Mouse (Mus musculus): ENCODE data around the gene Ethe1. TPM values are rescaled to one million over a fixed set of nuclear protein-coding genes. Genes with fewer than 3 reads are reported as not detected.
A peak's percentile ranks its signal among the peaks of the same experiment; 100 is the strongest.

Gene Ethe1
- total and polyA plus RNA-seq, 3 experiments: 21.0 to 33.3 TPM; not detected in 1

- Histone ChIP-seq H3K9ac (ENCODE audit: control insufficient read depth, low read depth, low read length, poor library complexity, severe bottlenecking) (no peak overlapping the region), H3K4me3 (ENCODE audit: control insufficient read depth in 1 of 2, insufficient read depth in 1 of 2, low read depth in 2 of 2, low read length in 2 of 2) (no peak overlapping the region), H3K9me3 (replicated peaks; ENCODE audit: insufficient read depth, low read length) (no peaks in the 10 kb centered on the region), H3K36me3 (ENCODE audit: control insufficient read depth in 1 of 2, insufficient read depth in 2 of 2, low read length in 2 of 2) (peaks cover 0 to 12% of the 10 kb centered on the region in 2 experiments; a peak in 2 of 4 replicates), H3K27me3 (ENCODE audit: control insufficient read depth in 1 of 2, insufficient read depth in 2 of 2, low read length in 2 of 2) (no peaks in the 10 kb centered on the region), H3K4me1 (ENCODE audit: control insufficient read depth in 1 of 2, insufficient read depth in 2 of 2, low read length in 2 of 2) (peaks cover 2 to 20% of the 10 kb centered on the region in 2 experiments; a peak in 3 of 4 replicates), H3K79me2 (ENCODE audit: control insufficient read depth, insufficient read depth, low read length, poor library complexity) (no peaks in the 10 kb centered on the region), H3K27ac (ENCODE audit: control insufficient read depth, low read depth, low read length) (no peak overlapping the region)
- TF ChIP-seq CTCF (IDR thresholded peaks at IDR 0.05 in 2 of 3, conservative IDR thresholded peaks at IDR 0.05 in 1 of 3; ENCODE audit: control insufficient read depth in 1 of 3, insufficient read depth in 1 of 3, low read depth in 2 of 3, low read length in 3 of 3, poor library complexity in 1 of 3, severe bottlenecking in 1 of 3) (no peak), TBP (IDR thresholded peaks at IDR 0.05; ENCODE audit: low read depth, low read length) (no peak), POLR2AphosphoS2 (IDR thresholded peaks at IDR 0.05; ENCODE audit: low read length) (no peak), GABPA (IDR thresholded peaks at IDR 0.05; ENCODE audit: low read depth, low read length) (no peak), ZNF384 (IDR thresholded peaks at IDR 0.05; ENCODE audit: low read depth, low read length) (no peak), JUND (IDR thresholded peaks at IDR 0.05; ENCODE audit: low read depth, low read length) (no peak), MAFK (IDR thresholded peaks at IDR 0.05; ENCODE audit: borderline replicate concordance, low read depth, low read length) (no peak), EP300 (IDR thresholded peaks at IDR 0.05; ENCODE audit: low read depth in 1 of 2, low read length in 2 of 2) (no peak), ELF1 (IDR thresholded peaks at IDR 0.05; ENCODE audit: low read depth, low read length) (no peak), TCF12 (IDR thresholded peaks at IDR 0.05; ENCODE audit: low read depth, low read length) (no peak), ETS1 (IDR thresholded peaks at IDR 0.05; ENCODE audit: low read depth, low read length) (no peak)
- no peak for DNase-seq (ENCODE audit: low read depth, low spot score)
Observed at GRCm38 (mm10) chr7:24588336-24588735, 993 bp downstream of the Ethe1 start.

GRCm38 (mm10) chr7:24591735-24592134 lies 4.4 kb downstream of the Ethe1 start:
- Histone ChIP-seq H3K79me2 (ENCODE audit: control insufficient read depth, insufficient read depth, low read length, poor library complexity) (peaks cover 5% of the 10 kb centered on the region), H3K36me3 (ENCODE audit: control insufficient read depth in 1 of 2, insufficient read depth in 2 of 2, low read length in 2 of 2) (peaks cover 0 to 13% of the 10 kb centered on the region in 2 experiments; a peak in 2 of 4 replicates), H3K27me3 (ENCODE audit: control insufficient read depth in 1 of 2, insufficient read depth in 2 of 2, low read length in 2 of 2) (no peaks in the 10 kb centered on the region), H3K27ac (ENCODE audit: control insufficient read depth, low read depth, low read length) (no peak overlapping the region), H3K4me3 (ENCODE audit: control insufficient read depth in 1 of 2, insufficient read depth in 1 of 2, low read depth in 2 of 2, low read length in 2 of 2) (no peak overlapping the region), H3K4me1 (ENCODE audit: control insufficient read depth in 1 of 2, insufficient read depth in 2 of 2, low read length in 2 of 2) (peaks cover 2 to 21% of the 10 kb centered on the region in 2 experiments; a peak in 3 of 4 replicates), H3K9me3 (replicated peaks; ENCODE audit: insufficient read depth, low read length) (no peaks in the 10 kb centered on the region), H3K9ac (ENCODE audit: control insufficient read depth, low read depth, low read length, poor library complexity, severe bottlenecking) (no peak overlapping the region)
- peak; percentile 37 for DNase-seq (ENCODE audit: low read depth, low spot score)
- TF ChIP-seq TCF12 (IDR thresholded peaks at IDR 0.05; ENCODE audit: low read depth, low read length) (peak; percentile 5; the same call in 1 of the 2 replicates), SMC3 (IDR thresholded peaks at IDR 0.05; ENCODE audit: low read depth, low read length) (peak; percentile 26; the same call in 1 of the 2 replicates), MAFK (IDR thresholded peaks at IDR 0.05; ENCODE audit: borderline replicate concordance, low read depth, low read length) (no peak; the same call in 1 of the 2 replicates), POLR2AphosphoS5 (IDR thresholded peaks at IDR 0.05; ENCODE audit: borderline replicate concordance, low read depth, low read length) (no peak), EP300 (IDR thresholded peaks at IDR 0.05; ENCODE audit: low read depth in 1 of 2, low read length in 2 of 2) (0 out of 4 replicates have a peak, but pooled peaks of 1 of the 2 experiments have one; percentile 11), RAD21 (IDR thresholded peaks at IDR 0.05; ENCODE audit: low read depth, low read length) (peak; percentile 48), ZC3H11A (IDR thresholded peaks at IDR 0.05; ENCODE audit: low read depth, low read length) (peak; percentile 12; the same call in 1 of the 2 replicates), CTCF (IDR thresholded peaks at IDR 0.05 in 2 of 3, conservative IDR thresholded peaks at IDR 0.05 in 1 of 3; ENCODE audit: control insufficient read depth in 1 of 3, insufficient read depth in 1 of 3, low read depth in 2 of 3, low read length in 3 of 3, poor library complexity in 1 of 3, severe bottlenecking in 1 of 3) (peak in 1 of 3 experiments; percentile 47; a peak in 3 of 6 replicates)

All from MEL (cell line).